Mouse (Mus musculus) heart, embryonic 11.5 days (tissue): ENCODE measurements around the gene Spata2. TPM values are rescaled to one million over a fixed set of nuclear protein-coding genes. Genes with fewer than 3 reads are reported as not detected.

ENCODE experiments used
- ATAC-seq: fragments of 200-750 bp; cut with Nextera tagmentation; replicated peaks from 2 replicates; pipeline ENCODE4 v1.8.0; 2017; ENCODE audit warnings: moderate library complexity; ENCODE audit not compliant: insufficient number of reproducible peaks, low FRiP score, low TSS enrichment
- H3K27ac ChIP-seq: fragments of 300-500 bp; sonication (generic); 2 replicates; pipeline ENCODE4 v1.5.1; 2014; ENCODE audit warnings: mild to moderate bottlenecking, low read depth, low read length
- H3K27me3 ChIP-seq: fragments of 300-500 bp; sonication (generic); 2 replicates; pipeline ENCODE4 v1.6.1; 2014; ENCODE audit warnings: mild to moderate bottlenecking, low read length, mixed read lengths; ENCODE audit not compliant: control insufficient read depth, insufficient read depth
- H3K36me3 ChIP-seq: fragments of 300-500 bp; sonication (generic); 2 replicates; pipeline ENCODE4 v1.6.1; 2014; ENCODE audit warnings: mild to moderate bottlenecking, low read length, moderate library complexity, mixed read lengths; ENCODE audit not compliant: control insufficient read depth, insufficient read depth
- H3K4me1 ChIP-seq: fragments of 300-500 bp; sonication (generic); 2 replicates; pipeline ENCODE4 v1.6.1; 2014; ENCODE audit warnings: low read length; ENCODE audit not compliant: control insufficient read depth, insufficient read depth
- H3K4me2 ChIP-seq: fragments of 300-500 bp; sonication (generic); 2 replicates; pipeline ENCODE4 v1.6.1; 2014; ENCODE audit warnings: mild to moderate bottlenecking, moderate library complexity
- H3K4me3 ChIP-seq: fragments of 300-500 bp; sonication (generic); 2 replicates; pipeline ENCODE4 v1.5.1; 2014; ENCODE audit warnings: low read depth, low read length
- H3K9ac ChIP-seq: fragments of 300-500 bp; sonication (generic); 2 replicates; pipeline ENCODE4 v1.6.1; 2014; ENCODE audit warnings: mild to moderate bottlenecking, low read depth, low read length, moderate library complexity
- H3K9me3 ChIP-seq: fragments of 300-500 bp; sonication (generic); replicated peaks from 2 replicates; pipeline ENCODE4 v1.6.1; 2016; ENCODE audit warnings: low read length; ENCODE audit not compliant: control insufficient read depth
- WGBS: fragments of 180-500 bp; shearing (Covaris S2); extraction: QIAGEN DNeasy Blood & Tissue Kit; methylation state at CpG from one replicate; pipeline ENCODE4 v1.1.7; 2014; ENCODE audit not compliant: insufficient replicate concordance; 5-methylcytosine and 5-hydroxymethylcytosine counted together
- polyA plus RNA-seq: library from polyadenylated mRNA; unstranded; fragments of >200 nt; fragmentation: Nextera tagmentation; extraction: Ambion mirVana; gene quantifications from 2 replicates; pipeline ENCODE4 v1.2.1, GENCODE M21; 2014

The Spata2 gene
- polyA plus RNA-seq, 1 experiment from 2014 or later, result 12.3 TPM

GRCm38 (mm10) chr2:167537476-167538297 is 45.0 kb upstream of the Spata2 start, which contains the start of gene Snai1:
TSS of gene Snai1 (plus strand) at chr2:167538195.
- peak; percentile 89 for ATAC-seq
- Histone ChIP-seq H3K4me3 (peak within 1 kb of the TSS; percentile 56), H3K9ac (peak within 1 kb of the TSS; percentile 69), H3K36me3 (no peaks in the 10 kb centered on the region), H3K27ac (peak within 1 kb of the TSS; percentile 41; the same call in 1 of the 2 replicates), H3K9me3 (no peaks in the 10 kb centered on the region), H3K4me1 (peaks cover 37% of the 10 kb centered on the region), H3K4me2 (peak within 1 kb of the TSS; percentile 81), H3K27me3 (peaks cover 22% of the 10 kb centered on the region)
- WGBS, result 1% methylated on average over 58 of the region's 58 CpGs

- H3K4me1 ChIP-seq, result peaks cover 29% of the 10 kb centered on the region
- no peak overlapping the region for H3K27ac ChIP-seq
- H3K36me3 ChIP-seq, result no peaks in the 10 kb centered on the region
- no peak overlapping the region for H3K4me2 ChIP-seq
- H3K9ac ChIP-seq, result no peak overlapping the region
- H3K4me3 ChIP-seq, result no peak overlapping the region
- H3K9me3 ChIP-seq, result no peaks in the 10 kb centered on the region
- no peak for ATAC-seq
- 24% methylated on average over 10 of the region's 10 CpGs for WGBS
- peaks cover 24% of the 10 kb centered on the region for H3K27me3 ChIP-seq
Measured at GRCm38 (mm10) chr2:167536320-167536945, 43.7 kb upstream of the Spata2 start.

- H3K27me3 ChIP-seq, result peaks cover 22% of the 10 kb centered on the region
- H3K4me2 ChIP-seq, result no peak overlapping the region
- H3K27ac ChIP-seq, result no peak overlapping the region
- H3K9me3 ChIP-seq, result no peaks in the 10 kb centered on the region
- H3K4me3 ChIP-seq, result no peak overlapping the region
- no peak for ATAC-seq
- no peak overlapping the region for H3K9ac ChIP-seq
- peaks cover 4% of the 10 kb centered on the region; the same call in 1 of the 2 replicates for H3K4me1 ChIP-seq
- H3K36me3 ChIP-seq, result no peaks in the 10 kb centered on the region
Measured at GRCm38 (mm10) chr2:167533880-167534279, 41.2 kb upstream of the Spata2 start.

- H3K27ac ChIP-seq, result no peak overlapping the region
- no peak overlapping the region for H3K9ac ChIP-seq
- H3K4me1 ChIP-seq, result no peaks in the 10 kb centered on the region
- no peaks in the 10 kb centered on the region for H3K36me3 ChIP-seq
- H3K4me2 ChIP-seq, result 0 out of 2 replicates have a peak overlapping the region, but pooled peaks have one; percentile 15
- ATAC-seq, result no peak
- no peak overlapping the region for H3K4me3 ChIP-seq
- H3K27me3 ChIP-seq, result peaks cover 16% of the 10 kb centered on the region
- WGBS, result 19% methylated on average over 13 of the region's 13 CpGs
- no peaks in the 10 kb centered on the region for H3K9me3 ChIP-seq
Measured at GRCm38 (mm10) chr2:167532131-167532530, 39.4 kb upstream of the Spata2 start.

GRCm38 (mm10) chr2:167530536-167530935 is 37.8 kb upstream of the Spata2 start:
- H3K9me3 ChIP-seq, result no peaks in the 10 kb centered on the region
- peaks cover 6% of the 10 kb centered on the region; the same call in 1 of the 2 replicates for H3K27me3 ChIP-seq
- 67% methylated on average over 4 of the region's 4 CpGs for WGBS
- no peak overlapping the region for H3K4me2 ChIP-seq
- no peak for ATAC-seq
- H3K9ac ChIP-seq, result no peak overlapping the region
- no peak overlapping the region for H3K4me3 ChIP-seq
- no peaks in the 10 kb centered on the region for H3K36me3 ChIP-seq
- no peak overlapping the region for H3K27ac ChIP-seq
- no peaks in the 10 kb centered on the region for H3K4me1 ChIP-seq

GRCm38 (mm10) chr2:167529935-167530513 is 37.3 kb upstream of the Spata2 start:
- no peaks in the 10 kb centered on the region for H3K9me3 ChIP-seq
- H3K4me2 ChIP-seq, result no peak overlapping the region
- no peak for ATAC-seq
- no peaks in the 10 kb centered on the region for H3K4me1 ChIP-seq
- H3K27me3 ChIP-seq, result peaks cover 6% of the 10 kb centered on the region; the same call in 1 of the 2 replicates
- 49% methylated on average over 5 of the region's 5 CpGs for WGBS
- no peaks in the 10 kb centered on the region for H3K36me3 ChIP-seq
- no peak overlapping the region for H3K9ac ChIP-seq
- H3K27ac ChIP-seq, result no peak overlapping the region
- H3K4me3 ChIP-seq, result no peak overlapping the region

GRCm38 (mm10) chr2:167528278-167528677 is 35.6 kb upstream of the Spata2 start:
- WGBS, result 17% methylated on average over 5 of the region's 5 CpGs
- Histone ChIP-seq H3K36me3 (no peaks in the 10 kb centered on the region), H3K9ac (no peak overlapping the region), H3K4me2 (no peak overlapping the region), H3K4me3 (no peak overlapping the region), H3K4me1 (no peaks in the 10 kb centered on the region), H3K27ac (no peak overlapping the region), H3K27me3 (peaks cover 6% of the 10 kb centered on the region; the same call in 1 of the 2 replicates), H3K9me3 (no peaks in the 10 kb centered on the region)
- ATAC-seq, result no peak

GRCm38 (mm10) chr2:167519606-167520252 is 27.0 kb upstream of the Spata2 start:
- H3K4me1 ChIP-seq, result no peaks in the 10 kb centered on the region
- no peak overlapping the region for H3K27ac ChIP-seq
- ATAC-seq, result no peak
- H3K4me3 ChIP-seq, result no peak overlapping the region
- 73% methylated on average over 5 of the region's 5 CpGs for WGBS
- H3K4me2 ChIP-seq, result no peak overlapping the region
- no peaks in the 10 kb centered on the region for H3K27me3 ChIP-seq
- H3K9ac ChIP-seq, result no peak overlapping the region
- H3K36me3 ChIP-seq, result peaks cover 21% of the 10 kb centered on the region
- H3K9me3 ChIP-seq, result no peaks in the 10 kb centered on the region
